Mouse (Mus musculus) gastrocnemius, postnatal 36 days (tissue): ENCODE measurements at regions not wholly inside any gene's neighbourhood (a gene's known extent, or its start where the extent isn't known, plus 50 kb on each side); places are given as distances from the start of the nearest gene placed in this dataset.

Experiments
- DNase-seq, 2 experiments: peaks; one replicate each; pipeline ENCODE4 v3.0.0; 2022
- intact Hi-C: fragments of 180-260 bp; cut with DNase I; formaldehyde crosslinking; loops from one replicate; pipeline ENCODE4 v1.15.1; 2025

DNA sequence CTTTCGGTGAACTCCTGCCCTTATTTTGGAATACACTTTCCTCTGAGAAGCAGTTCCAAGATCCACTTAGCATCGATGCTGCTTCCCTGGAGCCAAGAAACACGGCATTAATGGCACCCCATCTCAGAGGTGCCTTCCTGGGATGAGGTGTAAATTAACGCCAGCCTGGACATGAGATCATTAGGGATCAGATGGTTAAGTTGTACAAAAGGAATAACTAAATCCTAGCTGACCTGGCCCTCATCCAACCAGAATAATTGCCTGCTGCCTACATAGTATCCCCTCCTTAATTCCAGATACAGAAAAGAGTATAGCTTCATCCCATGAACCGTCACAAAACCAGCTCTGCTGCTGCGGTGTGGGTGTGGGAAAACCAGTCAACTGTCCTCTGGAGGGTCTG lies 304.6 kb upstream of the Nfe2l3 start:
- intact Hi-C loops, result no loop called here
- DNase-seq, result no peak

DNA sequence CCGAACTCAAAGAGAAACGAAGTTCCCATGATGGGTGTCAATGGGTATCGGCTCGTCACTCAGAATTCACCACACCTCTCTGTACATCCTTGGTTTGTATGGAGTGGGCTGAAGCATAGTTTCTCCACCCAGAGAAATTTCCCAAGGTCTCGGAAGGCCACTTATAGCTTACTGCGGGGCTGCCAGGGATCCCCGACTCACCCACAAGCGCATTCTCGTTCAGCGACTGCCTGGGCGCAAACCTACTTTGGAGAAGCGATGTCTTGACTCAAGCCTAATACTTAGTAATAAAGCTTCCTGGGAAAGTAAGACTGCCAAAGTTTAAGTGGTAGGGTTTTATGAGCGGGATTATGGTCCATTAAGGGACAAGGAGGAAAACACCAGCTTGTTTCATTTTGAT lies 303.4 kb upstream of the Nfe2l3 start:
- intact Hi-C loops, result no loop called here
- DNase-seq, result no peak

DNA sequence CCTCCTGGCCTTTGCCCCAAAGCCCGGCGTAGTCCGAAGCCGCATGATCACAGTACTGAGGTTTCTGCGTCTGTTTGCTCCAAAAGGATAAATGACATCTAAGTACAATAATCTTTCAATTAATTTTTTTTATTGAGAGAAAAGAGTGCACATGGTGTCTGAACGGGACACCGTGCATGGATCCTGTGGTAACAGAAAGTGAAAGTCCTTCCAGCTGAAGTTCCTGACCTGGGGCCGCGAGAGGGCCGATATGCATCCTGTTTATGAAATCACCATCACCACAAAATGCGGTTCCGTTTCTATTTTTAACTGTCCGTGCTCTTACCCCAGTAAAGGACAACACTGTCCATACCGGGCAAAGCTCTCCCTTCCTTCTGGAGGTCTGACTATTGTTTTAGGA lies 302.9 kb upstream of the Nfe2l3 start:
- intact Hi-C loops, result no loop called here
- DNase-seq, result peak in 1 of 2 experiments; percentile 37

DNA sequence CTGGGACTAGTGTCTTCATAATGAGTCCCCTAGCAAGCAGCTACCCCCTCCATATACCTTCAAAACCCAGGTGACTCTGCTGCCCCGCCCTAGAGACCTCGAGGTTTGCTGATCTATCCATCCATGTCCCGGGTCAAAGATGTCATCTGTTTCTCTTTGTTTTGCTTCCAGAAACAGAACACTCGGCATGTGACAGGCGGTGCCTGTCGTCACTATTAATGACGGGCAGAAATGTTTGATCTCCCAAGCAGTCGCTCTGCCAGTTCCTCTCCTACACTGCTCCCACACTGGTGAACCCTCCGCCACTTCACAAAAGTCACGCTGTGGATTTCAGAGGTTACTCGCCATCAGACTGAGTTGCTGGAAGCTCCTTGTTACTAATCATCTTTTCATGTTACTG lies 287.7 kb upstream of the Nfe2l3 start:
- no peak for DNase-seq
- intact Hi-C loops, result no loop called here

DNA sequence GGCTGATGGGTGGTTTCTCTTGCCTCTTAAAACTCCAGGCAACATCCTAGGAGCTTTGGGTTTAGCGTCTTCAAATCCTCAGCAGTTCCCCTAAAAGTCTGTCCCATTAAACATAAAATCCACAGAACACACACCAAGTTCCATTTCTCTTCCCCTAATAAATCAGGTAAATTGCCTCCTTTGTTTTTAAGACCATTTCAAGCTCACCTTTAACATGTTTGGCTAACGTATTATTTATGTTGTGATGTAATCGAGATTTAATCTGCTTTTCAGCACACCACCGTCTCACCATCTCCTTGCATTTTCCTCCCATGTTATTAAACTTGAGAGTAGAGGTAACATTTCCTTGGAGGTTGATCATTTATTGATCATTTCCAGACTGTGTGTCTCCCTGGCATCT lies 286.6 kb upstream of the Nfe2l3 start:
- no peak for DNase-seq
- intact Hi-C loops, result no loop called here

DNA sequence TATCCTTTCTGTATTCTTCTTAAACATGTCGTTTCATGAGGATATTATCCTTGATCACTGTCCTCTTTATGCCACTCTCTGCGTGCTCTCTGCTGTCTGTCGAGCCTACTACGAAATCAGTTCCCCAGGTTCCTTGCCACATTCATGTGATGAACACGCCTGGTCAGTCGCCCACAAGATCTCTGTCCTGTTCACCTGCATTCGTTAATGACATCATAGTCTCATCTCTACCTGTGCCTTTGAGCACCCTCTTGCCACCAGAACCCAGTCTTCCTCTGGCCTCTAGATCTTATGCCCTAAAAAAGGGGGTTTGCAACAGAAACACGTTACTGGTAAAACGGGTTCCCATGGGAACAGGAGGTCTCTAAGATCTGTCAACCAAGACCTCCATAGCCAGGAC lies 283.6 kb upstream of the Nfe2l3 start:
- intact Hi-C loops, result no loop called here
- no peak for DNase-seq

DNA sequence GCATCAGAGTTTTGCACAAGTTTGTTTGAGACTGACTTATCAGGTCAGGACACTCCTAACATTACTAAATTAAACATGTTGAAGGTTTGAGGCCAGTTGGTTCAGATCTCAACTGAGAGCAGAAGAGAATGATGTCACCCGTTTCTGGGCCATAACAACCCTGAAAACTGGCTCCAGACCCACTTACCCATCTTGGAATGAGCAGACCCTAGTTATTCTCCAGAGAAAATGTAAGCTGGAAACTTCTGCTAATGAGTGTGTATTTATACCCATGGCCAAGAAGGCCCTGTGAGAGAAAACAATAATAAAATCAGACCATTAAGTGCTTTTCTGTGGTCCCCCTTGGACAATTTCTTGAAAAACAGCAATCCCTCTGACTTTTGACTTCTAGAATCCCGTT lies 282.4 kb upstream of the Nfe2l3 start:
- DNase-seq, result no peak
- intact Hi-C loops, result no loop called here

DNA sequence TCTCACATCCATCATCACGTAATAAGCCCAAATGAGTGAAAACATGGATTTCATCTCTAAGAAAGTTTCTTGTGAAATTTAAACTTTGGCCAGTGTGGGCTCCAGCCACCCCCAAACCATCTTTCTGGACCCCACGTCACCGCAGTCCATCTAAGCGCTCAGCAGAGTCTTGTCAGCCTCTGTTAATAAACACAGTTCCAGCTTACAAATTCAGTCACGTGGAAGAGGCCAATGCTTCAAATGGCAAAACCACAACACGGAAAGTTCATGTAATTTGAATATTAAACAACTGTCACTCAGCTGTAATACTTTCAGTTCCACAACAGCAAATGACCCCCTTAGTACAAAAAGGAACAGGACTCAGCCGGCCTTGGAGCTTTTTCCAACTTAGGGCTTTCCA lies 282.0 kb upstream of the Nfe2l3 start:
- no peak for DNase-seq
- intact Hi-C loops, result no loop called here

DNA sequence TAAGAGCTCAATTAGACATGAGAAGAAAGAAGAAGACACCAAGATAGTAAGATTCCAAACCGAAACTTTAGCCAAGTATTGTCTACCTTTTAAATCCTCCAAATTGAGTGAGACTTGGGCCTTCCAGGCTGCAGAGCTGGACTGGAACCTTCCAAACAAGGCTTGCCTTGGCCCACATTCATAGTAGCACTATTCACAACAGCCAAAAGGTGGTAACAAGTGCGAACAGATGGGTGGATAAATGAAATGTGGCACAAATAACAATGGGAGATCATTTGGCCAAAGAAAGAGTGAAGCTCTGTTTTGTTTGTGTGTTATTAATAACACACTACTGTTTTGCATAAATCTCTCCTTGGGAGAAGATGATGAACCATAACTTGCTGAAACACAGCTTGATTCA lies 281.6 kb upstream of the Nfe2l3 start:
- no peak for DNase-seq
- intact Hi-C loops, result no loop called here

DNA sequence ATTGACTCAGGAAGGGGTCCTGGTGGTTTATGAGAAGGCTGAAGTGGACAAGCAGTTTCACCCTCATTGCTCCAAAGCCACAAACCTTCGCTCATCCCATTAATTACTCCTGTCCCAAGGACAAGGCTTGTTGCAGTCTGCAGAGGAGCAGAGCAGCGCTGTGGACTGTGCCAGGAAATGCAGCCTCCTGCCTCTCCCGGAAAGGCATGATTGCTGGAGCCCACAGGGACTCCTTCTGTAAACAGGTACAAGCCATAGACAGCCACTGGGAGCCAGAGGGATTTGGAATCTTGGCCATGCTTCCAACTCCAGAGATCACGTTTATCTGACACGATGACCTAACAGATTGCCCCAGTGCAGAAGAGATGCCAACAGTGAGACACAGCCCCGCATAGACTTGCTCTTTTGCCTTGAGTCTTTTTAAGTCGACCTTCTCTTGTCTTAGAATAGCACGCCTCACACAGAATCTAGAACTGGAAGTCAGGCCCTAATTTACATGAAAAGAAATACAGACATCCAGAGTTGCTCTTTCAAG lies 275.6 kb upstream of the Nfe2l3 start:
- intact Hi-C loops, result no loop called here
- DNase-seq, result no peak

DNA sequence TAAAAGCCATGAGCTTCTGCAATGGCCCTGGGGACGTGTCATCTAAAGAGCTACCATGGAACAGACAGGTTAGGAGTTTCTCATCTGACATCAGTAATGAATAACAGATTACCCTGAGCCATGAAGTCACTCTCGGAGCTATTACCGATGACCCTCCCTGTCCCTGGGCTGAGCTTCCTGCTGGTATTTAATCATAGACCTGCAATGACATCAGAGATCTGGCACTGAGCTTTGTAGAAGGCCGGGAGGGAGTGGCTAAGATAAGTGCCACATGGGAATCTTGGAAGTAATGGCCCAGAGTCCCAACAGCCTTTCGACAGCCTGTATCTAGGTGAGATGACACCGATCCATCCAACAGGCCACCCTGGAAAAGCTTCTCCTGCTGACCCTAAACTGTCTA lies 271.3 kb upstream of the Nfe2l3 start:
- intact Hi-C loops, result loop anchor here (10.0 kb wide), 1 partner anchor 126 kb away; no protein-coding TSS in a partner anchor
- DNase-seq, result no peak

DNA sequence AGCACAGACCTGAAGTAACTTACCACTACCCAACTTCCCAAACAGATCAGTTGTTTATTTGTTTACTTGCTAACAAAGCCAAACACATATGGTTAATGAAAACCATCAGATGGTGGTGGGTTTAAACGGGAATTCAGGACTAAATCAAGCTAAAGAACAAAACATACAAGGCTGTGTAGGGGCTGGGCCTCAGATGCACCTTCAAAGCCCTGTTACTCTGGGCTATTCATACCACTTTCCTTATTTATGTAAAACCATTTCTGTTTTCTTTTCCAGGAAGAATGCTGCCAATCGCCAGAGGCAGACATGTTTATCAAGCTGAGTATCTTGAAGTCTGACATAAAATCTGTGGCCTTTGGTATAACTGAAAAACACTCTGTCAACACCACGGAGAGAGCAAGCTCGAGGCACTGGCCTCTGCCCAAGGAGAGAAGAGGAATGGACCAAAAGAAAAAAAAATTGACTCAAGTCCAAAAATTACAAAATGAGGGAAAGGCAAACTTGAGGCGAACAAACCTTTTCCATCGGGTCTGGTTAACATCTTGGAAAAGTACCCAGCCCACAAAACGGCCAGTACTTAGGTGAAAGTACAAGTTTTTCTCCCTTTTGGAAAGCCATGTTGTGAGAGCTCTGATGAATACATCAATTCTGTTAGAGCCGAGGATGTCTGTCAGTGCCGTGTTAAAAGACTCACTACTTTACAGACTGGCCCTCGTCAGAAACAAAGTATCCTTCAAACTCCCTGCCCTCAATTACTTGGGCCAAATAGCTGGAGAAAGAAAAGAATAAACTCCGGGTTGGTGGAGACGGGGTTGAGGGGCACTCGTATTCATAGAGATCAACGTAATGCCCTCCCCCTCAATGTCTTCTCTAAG lies 270.0 kb upstream of the Nfe2l3 start:
- intact Hi-C loops, result loop anchor here (10.0 kb wide), 1 partner anchor 128 kb away; no protein-coding TSS in a partner anchor
- DNase-seq, result no peak

DNA sequence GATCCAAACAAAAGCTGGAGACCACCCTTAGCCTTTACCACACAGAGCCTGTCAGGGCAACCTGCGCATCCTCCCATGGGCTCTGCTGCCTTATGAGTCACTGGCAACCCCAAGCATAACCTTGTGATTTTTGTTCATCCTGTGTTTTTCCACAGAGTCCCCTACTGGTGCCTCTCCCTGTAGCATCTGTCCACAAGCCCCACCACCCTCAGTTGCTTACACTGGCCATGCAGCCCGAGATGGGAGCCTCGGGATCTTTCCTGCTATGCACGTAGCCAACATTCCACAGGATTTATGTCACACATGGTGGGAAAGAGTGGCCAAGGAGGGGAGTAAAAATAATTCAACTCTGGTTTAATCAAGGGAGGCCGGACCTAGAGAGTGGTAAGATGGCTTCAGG lies 269.2 kb upstream of the Nfe2l3 start:
- peak in 1 of 2 experiments; percentile 51 for DNase-seq
- intact Hi-C loops, result loop anchor here (10.0 kb wide), 1 partner anchor 128 kb away; no protein-coding TSS in a partner anchor

DNA sequence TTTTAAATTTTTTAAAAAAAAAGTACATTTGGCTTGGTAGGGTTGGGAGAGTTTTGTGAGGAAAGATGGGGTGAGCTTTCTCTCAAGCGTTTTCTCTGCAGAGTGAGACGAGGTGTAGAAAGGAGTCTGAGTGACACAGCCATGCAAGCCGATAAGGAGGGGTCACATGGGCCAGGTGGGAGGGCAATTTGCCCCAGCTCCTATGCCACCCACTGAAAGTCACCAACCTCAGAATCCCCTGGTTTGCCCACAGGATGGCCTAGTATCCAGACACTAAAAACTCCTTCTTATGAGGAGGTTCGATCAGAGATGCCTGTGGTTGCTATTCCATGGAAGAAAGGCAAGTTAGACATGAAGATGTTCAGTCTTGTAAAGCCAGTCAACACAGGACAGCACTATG lies 268.6 kb upstream of the Nfe2l3 start:
- DNase-seq, result no peak
- intact Hi-C loops, result loop anchor here (2.0 to 10.0 kb wide), 2 partner anchors 129 to 355 kb away; no protein-coding TSS in a partner anchor

DNA sequence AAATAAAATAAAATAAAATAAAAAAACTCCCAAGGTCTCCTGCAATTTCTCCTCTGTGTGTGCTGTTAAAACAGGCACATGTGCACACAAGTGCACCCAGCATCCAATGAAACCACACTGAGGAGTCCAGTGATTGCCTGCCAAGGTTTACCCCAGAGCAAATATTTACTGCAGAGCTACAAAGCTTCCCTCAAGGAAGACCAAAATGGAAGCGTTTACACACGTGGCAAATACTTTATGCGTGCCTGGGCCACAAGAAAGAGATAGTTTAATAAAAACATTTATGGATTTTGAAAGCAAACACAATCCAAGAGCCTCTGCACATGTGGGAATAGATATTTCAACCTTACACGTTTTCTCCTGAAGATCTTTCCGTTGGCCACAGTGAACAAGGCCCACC lies 265.4 kb upstream of the Nfe2l3 start:
- intact Hi-C loops, result loop anchor here (5.0 to 10.0 kb wide), 2 partner anchors 132 to 490 kb away; no protein-coding TSS in a partner anchor
- DNase-seq, result no peak

DNA sequence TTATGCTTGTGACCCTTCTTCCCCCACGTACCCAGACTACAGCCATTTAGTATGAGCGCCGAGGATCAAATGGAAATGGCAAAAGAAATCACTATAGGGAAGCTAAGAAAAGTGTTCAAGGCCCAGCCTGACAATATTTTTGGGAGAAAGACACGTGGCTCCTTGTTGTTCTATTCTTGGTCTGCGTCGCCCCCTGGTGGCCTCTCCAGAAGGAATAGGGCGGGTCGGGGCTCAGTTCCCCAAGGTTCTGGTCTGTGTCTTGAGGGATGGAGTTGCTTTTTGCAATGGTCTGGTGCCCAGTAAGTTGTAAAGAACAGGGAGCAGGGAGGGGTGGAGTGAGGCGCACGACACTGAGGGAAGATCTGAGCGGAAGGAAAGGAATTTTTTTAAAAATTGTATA lies 264.4 kb upstream of the Nfe2l3 start:
- peak; percentile 85 to 86 for DNase-seq
- intact Hi-C loops, result loop anchor here (1.0 to 10.0 kb wide), 3 partner anchors 133 to 491 kb away; no protein-coding TSS in a partner anchor

DNA sequence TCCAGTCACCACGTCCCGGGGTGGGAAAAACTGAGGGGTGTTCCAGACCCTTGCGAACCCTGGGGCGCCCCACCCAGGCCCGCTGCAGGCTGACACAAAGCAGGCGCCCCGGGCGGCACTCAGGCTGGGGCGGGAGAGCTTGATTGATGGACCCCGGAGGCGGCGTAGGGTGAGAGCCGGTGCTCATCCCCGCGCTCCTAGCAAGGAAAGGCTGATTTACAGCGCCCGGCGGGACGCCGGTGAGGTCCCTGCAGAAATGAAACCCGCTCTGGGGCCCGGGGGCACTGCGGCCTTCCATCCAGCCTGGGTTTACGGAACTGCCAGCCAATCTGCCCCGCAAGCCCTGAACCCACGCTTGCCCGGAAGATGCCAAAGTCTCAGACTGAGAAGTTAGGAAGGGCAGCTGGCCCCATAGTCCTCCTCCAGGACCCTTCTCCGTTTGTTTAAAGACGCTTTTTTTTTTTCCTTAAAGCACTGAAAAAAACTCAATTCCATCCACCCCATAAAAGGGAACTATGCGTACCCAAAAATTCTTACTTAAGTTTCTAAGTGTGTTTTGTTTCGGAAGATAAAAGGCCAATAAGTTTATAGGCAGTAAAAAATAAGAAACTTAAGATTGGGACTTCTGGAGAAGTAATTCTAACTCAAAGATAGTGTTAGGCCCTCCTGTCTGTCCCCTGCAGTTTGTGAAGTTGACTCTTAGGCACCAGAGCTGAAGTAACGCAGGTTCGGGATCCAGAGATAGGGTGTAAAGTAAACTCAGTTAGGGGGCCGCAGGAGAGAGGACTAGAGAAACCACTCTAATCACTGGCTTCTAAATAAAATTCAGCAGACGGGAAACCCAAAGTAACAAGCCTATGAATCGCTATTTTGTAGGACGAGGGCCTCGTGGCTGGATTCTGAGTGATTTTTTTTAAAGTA lies 263.4 kb upstream of the Nfe2l3 start:
- peak in 1 of 2 experiments; percentile 60 for DNase-seq
- intact Hi-C loops, result loop anchor here (1.0 to 10.0 kb wide), 3 partner anchors 134 to 492 kb away; no protein-coding TSS in a partner anchor

DNA sequence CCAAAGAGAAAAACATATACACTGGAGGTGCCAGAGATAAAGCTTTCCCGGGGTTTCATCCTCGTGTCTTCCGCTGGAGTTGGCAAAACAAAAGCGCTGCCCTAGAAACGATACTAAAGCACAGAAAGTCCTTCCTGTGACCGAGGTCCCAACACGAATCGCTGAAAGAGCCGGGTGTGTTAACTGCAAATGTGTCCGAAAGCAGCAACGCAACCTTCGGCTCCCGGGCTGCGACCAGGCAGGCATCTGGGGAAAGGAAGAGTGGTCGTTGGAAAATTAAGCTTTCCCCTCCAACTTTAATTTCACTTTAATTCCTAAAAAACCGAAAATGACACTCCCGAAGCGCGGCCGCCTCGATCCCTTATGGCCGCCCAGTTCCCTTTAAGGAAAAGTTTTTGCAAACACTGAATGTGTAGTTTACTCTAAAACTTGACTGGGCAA lies 262.5 kb upstream of the Nfe2l3 start:
- no peak for DNase-seq
- intact Hi-C loops, result loop anchor here (5.0 to 10.0 kb wide), 2 partner anchors 135 to 493 kb away; no protein-coding TSS in a partner anchor

DNA sequence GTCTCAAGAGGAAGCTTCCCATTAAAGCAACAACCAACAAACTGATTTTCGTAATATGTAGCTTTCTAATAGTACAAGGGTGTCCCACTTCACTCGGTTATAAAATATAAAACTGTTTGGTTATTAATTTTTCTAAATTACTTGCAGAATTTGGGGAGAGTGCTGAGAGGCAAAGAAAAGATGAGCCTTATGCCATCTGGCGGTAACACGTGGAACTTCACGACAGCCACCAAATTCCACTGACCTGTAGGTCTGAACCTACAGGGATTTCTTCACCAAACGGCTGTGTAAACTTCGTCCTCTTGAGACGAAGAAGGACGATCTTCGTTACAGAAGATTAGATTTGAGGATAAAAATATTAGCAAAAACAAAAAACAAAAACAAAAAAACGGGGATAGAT lies 262.1 kb upstream of the Nfe2l3 start:
- DNase-seq, result peak in 1 of 2 experiments; percentile 51
- intact Hi-C loops, result no loop called here

DNA sequence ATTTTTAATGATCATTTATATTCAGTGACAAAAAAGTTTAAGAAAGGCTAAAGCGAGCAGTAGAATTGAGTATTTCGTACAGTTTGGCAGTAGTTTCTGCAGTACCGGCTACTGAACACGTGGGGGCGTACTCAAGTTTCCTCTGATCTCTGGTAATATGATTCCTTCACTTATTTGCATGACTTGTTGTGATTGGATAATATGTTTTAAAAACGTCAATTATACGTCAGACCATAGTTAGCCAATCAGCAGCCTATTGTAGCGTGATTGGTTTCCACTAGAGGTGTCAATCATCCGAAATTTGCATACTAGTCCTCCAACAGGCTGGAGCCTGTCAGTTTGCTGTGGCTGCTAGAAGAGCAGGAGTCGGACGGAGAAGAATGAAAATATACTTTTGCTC lies 261.6 kb upstream of the Nfe2l3 start:
- DNase-seq, result peak in 1 of 2 experiments; percentile 49
- intact Hi-C loops, result no loop called here
